Mouse (Mus musculus) heart, adult 2 months (tissue): ENCODE measurements at regions not wholly inside any gene's neighbourhood (a gene's known extent, or its start where the extent isn't known, plus 50 kb on each side); places are given as distances from the start of the nearest gene placed in this dataset.

Source experiments
- CTCF ChIP-seq: fragments of 200-600 bp; IDR thresholded peaks from 2 replicates; pipeline ENCODE4 v1.8.1; 2022; ENCODE audit warnings: antibody characterized with exemption, mild to moderate bottlenecking, moderate library complexity
- EP300 ChIP-seq: fragments of 200-500 bp; IDR thresholded peaks from 2 replicates; pipeline ENCODE4 v1.6.1; 2011; ENCODE audit warnings: low read depth, low read length, control low read depth; ENCODE audit not compliant: insufficient read depth
- POLR2A ChIP-seq: fragments of 200-500 bp; IDR thresholded peaks from 2 replicates; pipeline ENCODE4 v1.6.1; 2011; ENCODE audit warnings: mild to moderate bottlenecking, low read depth, low read length, control low read depth; ENCODE audit not compliant: insufficient read depth

DNA sequence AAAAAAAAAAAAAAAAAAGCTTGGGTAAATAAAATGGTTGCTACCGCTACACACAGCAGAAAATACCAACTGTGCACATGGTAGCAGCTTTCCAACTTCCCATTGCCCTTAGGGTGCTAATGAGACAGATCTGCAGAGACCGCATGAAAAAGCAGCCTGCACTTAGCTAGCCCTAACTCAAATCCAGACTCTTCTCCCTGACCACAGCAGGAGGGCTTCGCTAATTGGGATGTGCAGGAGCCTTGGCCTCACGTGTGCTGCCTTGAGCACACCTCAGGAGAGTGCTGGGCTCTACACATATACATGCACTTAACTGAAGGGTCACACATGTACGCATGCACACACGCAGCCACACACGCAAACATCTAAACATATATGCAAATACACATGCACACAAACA is 178.9 kb downstream of the Sox4 start:
- no peak for TF ChIP-seq EP300
- no peak for TF ChIP-seq POLR2A
- TF ChIP-seq CTCF: no peak
